Comparison of ENCODE assay signal across 8 mouse cellular contexts in genomic region chr7:120203789-120204188, GRCm38 (mm10). TPM values are rescaled to one million over a fixed set of nuclear protein-coding genes. Genes with fewer than 3 reads are reported as not detected.
DNase-seq lines count a peak whose midpoint lies in the region; ATAC-seq and TF ChIP-seq lines count a peak whose summit lies in the region.

TSS of gene Abca14 (plus strand) at chr7:120203961.

- H3K4me2 ChIP-seq in hindbrain, embryonic 13.5 days = peak within 1 kb of the TSS; percentile 26
- H3K4me2 ChIP-seq in lung, embryonic 14.5 days = no peak within 1 kb of the TSS

- H3K4me1 ChIP-seq in hindbrain, embryonic 13.5 days (replicated peaks) = peaks cover 20% of the 10 kb centered on the region
- H3K4me1 ChIP-seq in lung, embryonic 14.5 days (ENCODE audit: insufficient read depth) = no peaks in the 10 kb centered on the region

- H3K9me3 ChIP-seq in hindbrain, embryonic 13.5 days = no peaks in the 10 kb centered on the region
- H3K9me3 ChIP-seq in lung, embryonic 14.5 days (ENCODE audit: low read depth, low read length) = no peaks in the 10 kb centered on the region

- no peak within 1 kb of the TSS for H3K9ac ChIP-seq in hindbrain, embryonic 13.5 days
- no peak within 1 kb of the TSS for H3K9ac ChIP-seq in lung, embryonic 14.5 days

- H3K27me3 ChIP-seq in hindbrain, embryonic 13.5 days = peaks cover 41% of the 10 kb centered on the region
- H3K27me3 ChIP-seq in lung, embryonic 14.5 days (ENCODE audit: insufficient read depth, low read length) = peaks cover 24% of the 10 kb centered on the region

- DNase-seq in adrenal gland, adult (ENCODE audit: inconsistent age in 2 of 2, low spot score in 1 of 2) = peak; percentile 88 to 95
- DNase-seq in cerebellum, postnatal 4 days (ENCODE audit: low spot score in 2 of 2) = peak; percentile 85 to 89
- peak; percentile 84 for DNase-seq in gastrocnemius, adult 18-20 months (ENCODE audit: low spot score)
- DNase-seq in layer of hippocampus, adult 9-11 months = peak; percentile 78
- DNase-seq in lung, embryonic 14.5 days = peak; percentile 88
- DNase-seq in ovary, postnatal 10 days (ENCODE audit: low spot score) = peak; percentile 54
- DNase-seq in urinary bladder, postnatal 25 days (ENCODE audit: low spot score) = peak; percentile 83

- 5% methylated on average over 26 of the region's 26 CpGs for WGBS in hindbrain, embryonic 13.5 days
- 4% methylated on average over 26 of the region's 26 CpGs for WGBS in lung, embryonic 14.5 days

- H3K27ac ChIP-seq in hindbrain, embryonic 13.5 days = no peak within 1 kb of the TSS
- no peak within 1 kb of the TSS for H3K27ac ChIP-seq in lung, embryonic 14.5 days (ENCODE audit: low read depth)

- no peaks in the 10 kb centered on the region for H3K36me3 ChIP-seq in hindbrain, embryonic 13.5 days
- H3K36me3 ChIP-seq in lung, embryonic 14.5 days (ENCODE audit: insufficient read depth) = no peaks in the 10 kb centered on the region

- peak; percentile 85 for ATAC-seq in hindbrain, embryonic 13.5 days (ENCODE audit: low FRiP score)
- peak; percentile 89 for ATAC-seq in lung, embryonic 14.5 days (ENCODE audit: insufficient read depth)

- no peak within 1 kb of the TSS for H3K4me3 ChIP-seq in hindbrain, embryonic 13.5 days
- H3K4me3 ChIP-seq in lung, embryonic 14.5 days (ENCODE audit: low read depth, low read length) = no peak within 1 kb of the TSS

- peak; percentile 100 for TF ChIP-seq CTCF in lung, embryonic 14.5 days (IDR thresholded peaks at IDR 0.05; ENCODE audit: low read depth)

RNA-seq across cellular contexts. Expression of gene Abca14, which starts in this region (rescaled TPM):
- total RNA-seq in gastrocnemius, adult 18-20 months (2021) = not detected
- not detected in 2 replicates for polyA plus RNA-seq in hindbrain, embryonic 13.5 days (2015; fragmentation: Nextera tagmentation; extraction: Ambion mirVana)
- polyA plus RNA-seq in lung, embryonic 14.5 days (2014; fragmentation: Nextera tagmentation; extraction: Ambion mirVana) = 0.20 TPM in 1 of 2 replicates, not detected in the other

Comparison
In these comparisons a context has a peak if more than half of its experiments do, and no peak if none do; other contexts are left out.
1. Peak in DNase-seq in gastrocnemius, adult 18-20 months; RNA of the gene not detected or under 1 TPM.
2. Peak in ATAC-seq and H3K4me2 ChIP-seq in hindbrain, embryonic 13.5 days; RNA of the gene not detected or under 1 TPM.
3. Peak in DNase-seq and ATAC-seq in lung, embryonic 14.5 days; RNA of the gene not detected or under 1 TPM.